Mouse (Mus musculus): ENCODE measurements at regions not wholly inside any gene's neighbourhood (a gene's known extent, or its start where the extent isn't known, plus 50 kb on each side); places are given as distances from the start of the nearest gene placed in this dataset.

DNA sequence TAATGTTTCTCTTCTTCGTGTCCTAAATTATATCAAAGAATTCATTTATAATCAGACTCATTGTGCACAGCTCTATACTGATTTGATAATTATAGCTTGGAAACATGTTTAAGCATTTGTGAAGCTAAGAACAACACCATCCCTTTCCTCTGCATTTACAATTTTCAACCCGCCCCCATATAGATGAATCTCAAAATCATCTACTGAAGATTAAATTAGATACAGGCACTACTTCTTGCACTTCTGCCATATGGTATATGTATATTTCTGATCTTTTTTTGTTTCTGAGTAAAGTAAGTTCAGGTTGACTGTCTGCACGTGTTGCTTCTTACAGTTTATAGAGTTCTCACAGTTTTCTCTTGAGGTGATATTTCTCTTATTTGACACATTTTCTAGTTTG, 583.1 kb upstream of the C030005K15Rik start:
- TF ChIP-seq ZC3H11A (IDR thresholded peaks at IDR 0.05; ENCODE audit: borderline replicate concordance, low read depth, low read length): no peak
- TF ChIP-seq ZNF384 (IDR thresholded peaks at IDR 0.05; ENCODE audit: low read depth, low read length): no peak
